Mouse (Mus musculus): ENCODE measurements around the gene Capzb. TPM values are rescaled to one million over a fixed set of nuclear protein-coding genes. Genes with fewer than 3 reads are reported as not detected.

Capzb gene
- 138 and 186 TPM in 2 replicates for polyA plus RNA-seq (2012; rRNA removed)

DNA sequence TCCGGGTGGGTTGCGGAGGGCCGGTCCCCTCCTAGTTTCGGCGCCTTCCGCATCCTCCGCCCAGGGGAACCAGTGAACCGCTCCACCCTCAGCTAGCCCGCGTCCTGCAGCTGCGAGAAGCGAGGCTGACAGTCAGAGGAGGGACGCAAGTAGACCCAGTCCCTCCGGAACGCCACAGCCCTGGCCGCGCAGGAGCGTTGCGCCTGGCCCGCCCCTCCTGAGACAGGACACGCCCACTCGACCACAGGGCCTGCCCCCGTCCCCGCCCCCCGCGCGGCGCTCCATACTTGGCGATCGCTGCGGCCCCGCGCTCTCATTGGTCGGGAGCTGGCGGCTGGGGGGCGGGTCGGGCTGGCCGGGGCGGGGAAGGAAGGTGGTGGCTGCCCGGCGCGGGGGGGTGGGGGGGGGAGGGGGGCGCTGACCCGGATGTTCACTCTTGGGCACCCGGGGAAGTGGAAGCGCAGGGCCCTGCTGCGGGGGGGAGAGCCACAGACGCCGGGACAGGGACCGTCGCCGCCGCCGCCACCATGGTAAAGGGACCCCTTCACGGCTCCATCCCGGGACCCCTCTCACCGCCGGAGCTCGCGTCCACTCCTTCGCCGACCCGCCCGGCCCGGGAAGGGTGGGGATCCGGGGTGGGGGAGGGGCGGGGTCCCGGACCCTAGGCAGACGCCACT lies at the start of gene Capzb:
TSS of gene Capzb (plus strand) at position 401 of the 677 bp plus-strand sequence.
- peak; percentile 70; the same call in 1 of the 2 replicates for TF ChIP-seq POLR2A (IDR thresholded peaks at IDR 0.05; ENCODE audit: borderline replicate concordance, extremely low read depth, insufficient read depth, insufficient read length, poor library complexity, severe bottlenecking)
- no peak for TF ChIP-seq CTCF (IDR thresholded peaks at IDR 0.05; ENCODE audit: borderline replicate concordance, extremely low read depth, insufficient read depth, insufficient read length)
- peak; percentile 99 for DNase-seq (ENCODE audit: low read depth)

DNA sequence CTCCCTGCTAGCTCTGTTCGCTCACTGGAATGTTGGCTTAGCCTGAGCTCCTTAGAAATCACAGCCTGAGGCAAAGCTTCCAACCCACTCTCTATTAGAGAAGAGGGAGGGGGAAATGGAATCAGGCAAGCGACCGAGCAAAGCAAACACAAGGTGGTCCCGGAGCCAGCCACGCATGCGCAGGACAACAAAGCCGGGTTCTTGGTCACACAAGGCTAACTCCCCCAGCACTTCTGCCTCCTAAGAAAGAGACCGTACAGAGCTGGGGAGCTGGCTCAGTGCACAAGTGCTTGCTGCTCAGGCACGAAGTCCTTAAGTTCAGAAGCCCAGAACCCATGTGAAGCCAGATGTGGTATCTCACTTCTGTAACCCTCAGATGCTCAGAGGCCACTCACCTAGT lies 49.7 kb upstream of the Capzb start:
- TF ChIP-seq CTCF (IDR thresholded peaks at IDR 0.05; ENCODE audit: borderline replicate concordance, extremely low read depth, insufficient read depth, insufficient read length) (no peak), POLR2A (IDR thresholded peaks at IDR 0.05; ENCODE audit: borderline replicate concordance, extremely low read depth, insufficient read depth, insufficient read length, poor library complexity, severe bottlenecking) (no peak)
- peak; percentile 79 for DNase-seq (ENCODE audit: low read depth)

DNA sequence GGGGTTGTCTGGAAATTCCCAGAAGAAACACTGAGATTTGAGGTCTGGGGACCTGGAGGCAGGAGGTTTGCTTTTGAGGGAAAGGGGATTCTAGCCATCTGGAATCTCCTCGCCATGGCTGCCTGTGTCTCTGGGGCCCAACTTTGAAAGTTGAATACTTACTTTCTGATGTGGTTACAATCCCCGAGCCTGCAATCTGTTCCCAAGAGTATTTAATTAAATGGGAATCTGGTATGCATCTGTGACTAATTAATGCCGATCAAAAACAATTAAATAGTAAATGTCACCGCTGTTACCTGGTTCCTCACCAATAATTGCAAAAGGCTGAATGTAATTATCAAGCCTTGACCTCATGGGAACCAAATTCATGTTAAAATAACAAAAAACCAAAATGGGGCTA lies 48.1 kb upstream of the Capzb start:
- TF ChIP-seq CTCF (IDR thresholded peaks at IDR 0.05; ENCODE audit: borderline replicate concordance, extremely low read depth, insufficient read depth, insufficient read length), result no peak
- TF ChIP-seq POLR2A (IDR thresholded peaks at IDR 0.05; ENCODE audit: borderline replicate concordance, extremely low read depth, insufficient read depth, insufficient read length, poor library complexity, severe bottlenecking), result no peak
- peak; percentile 39 for DNase-seq (ENCODE audit: low read depth)

GRCm38 (mm10) chr4:139145156-139145555 lies 47.5 kb upstream of the Capzb start:
- DNase-seq (ENCODE audit: low read depth), result no peak
- TF ChIP-seq POLR2A (IDR thresholded peaks at IDR 0.05; ENCODE audit: borderline replicate concordance, extremely low read depth, insufficient read depth, insufficient read length, poor library complexity, severe bottlenecking), result no peak
- peak; percentile 33; the same call in 1 of the 2 replicates for TF ChIP-seq CTCF (IDR thresholded peaks at IDR 0.05; ENCODE audit: borderline replicate concordance, extremely low read depth, insufficient read depth, insufficient read length)

- no peak for TF ChIP-seq POLR2A (IDR thresholded peaks at IDR 0.05; ENCODE audit: borderline replicate concordance, extremely low read depth, insufficient read depth, insufficient read length, poor library complexity, severe bottlenecking)
- DNase-seq (ENCODE audit: low read depth), result no peak
These were observed 45.9 kb upstream of the Capzb start for GRCm38 (mm10) chr4:139146760-139147159.

- TF ChIP-seq CTCF (IDR thresholded peaks at IDR 0.05; ENCODE audit: borderline replicate concordance, extremely low read depth, insufficient read depth, insufficient read length) (peak; percentile 32; the same call in 1 of the 2 replicates), POLR2A (IDR thresholded peaks at IDR 0.05; ENCODE audit: borderline replicate concordance, extremely low read depth, insufficient read depth, insufficient read length, poor library complexity, severe bottlenecking) (no peak)
- no peak for DNase-seq (ENCODE audit: low read depth)
These were observed 41.3 kb upstream of the Capzb start for GRCm38 (mm10) chr4:139151370-139151769.

GRCm38 (mm10) chr4:139154576-139155307 lies 38.0 kb upstream of the Capzb start:
- DNase-seq (ENCODE audit: low read depth), result no peak
- TF ChIP-seq CTCF (IDR thresholded peaks at IDR 0.05; ENCODE audit: borderline replicate concordance, extremely low read depth, insufficient read depth, insufficient read length) (no peak), POLR2A (IDR thresholded peaks at IDR 0.05; ENCODE audit: borderline replicate concordance, extremely low read depth, insufficient read depth, insufficient read length, poor library complexity, severe bottlenecking) (no peak)

DNA sequence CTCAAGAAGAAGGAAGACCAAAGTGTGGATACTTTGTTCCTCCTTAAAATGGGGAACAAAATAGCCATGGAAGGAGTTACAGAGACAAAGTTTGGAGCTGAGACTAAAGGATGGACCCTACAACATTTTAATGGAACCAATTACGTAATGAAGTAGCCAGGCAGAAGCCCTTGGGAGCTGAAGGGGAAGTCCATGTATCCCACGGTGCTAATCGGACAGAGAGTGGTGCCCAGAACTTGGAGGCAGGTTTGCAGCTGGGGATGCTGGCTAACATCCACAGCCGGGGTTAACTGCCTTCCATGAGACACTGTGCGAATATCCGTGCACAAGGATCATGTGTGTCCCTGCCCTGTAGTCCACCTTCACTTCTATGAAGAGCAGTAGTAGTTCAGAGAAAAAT lies 36.2 kb upstream of the Capzb start:
- DNase-seq (ENCODE audit: low read depth), result no peak
- TF ChIP-seq POLR2A (IDR thresholded peaks at IDR 0.05; ENCODE audit: borderline replicate concordance, extremely low read depth, insufficient read depth, insufficient read length, poor library complexity, severe bottlenecking) (no peak), CTCF (IDR thresholded peaks at IDR 0.05; ENCODE audit: borderline replicate concordance, extremely low read depth, insufficient read depth, insufficient read length) (no peak)

DNA sequence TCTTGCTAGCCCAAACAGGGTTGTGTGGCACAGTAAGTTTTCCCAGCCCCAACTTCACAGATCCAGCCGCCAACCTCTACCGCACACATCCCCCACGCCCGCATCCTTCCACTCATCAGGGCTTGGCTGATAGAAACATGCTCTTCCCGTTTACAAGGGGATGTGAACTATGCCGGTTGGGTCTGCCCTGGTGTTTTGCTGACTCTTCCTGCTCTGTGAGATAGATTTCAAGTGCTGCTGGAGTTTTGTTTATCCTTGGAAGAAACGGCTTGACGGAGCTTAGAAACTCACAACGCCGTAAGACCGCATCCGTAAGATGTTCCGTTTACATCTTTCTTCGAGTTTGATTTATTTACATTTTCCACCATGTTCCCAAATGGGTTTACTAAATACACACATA lies 34.3 kb upstream of the Capzb start:
- no peak for DNase-seq (ENCODE audit: low read depth)
- TF ChIP-seq POLR2A (IDR thresholded peaks at IDR 0.05; ENCODE audit: borderline replicate concordance, extremely low read depth, insufficient read depth, insufficient read length, poor library complexity, severe bottlenecking), result no peak

- no peak for DNase-seq (ENCODE audit: low read depth)
- TF ChIP-seq POLR2A (IDR thresholded peaks at IDR 0.05; ENCODE audit: borderline replicate concordance, extremely low read depth, insufficient read depth, insufficient read length, poor library complexity, severe bottlenecking) (no peak), CTCF (IDR thresholded peaks at IDR 0.05; ENCODE audit: borderline replicate concordance, extremely low read depth, insufficient read depth, insufficient read length) (no peak)
These were observed 31.6 kb upstream of the Capzb start for GRCm38 (mm10) chr4:139161076-139161475.

GRCm38 (mm10) chr4:139164082-139164481 lies 28.6 kb upstream of the Capzb start:
- no peak for DNase-seq (ENCODE audit: low read depth)
- TF ChIP-seq CTCF (IDR thresholded peaks at IDR 0.05; ENCODE audit: borderline replicate concordance, extremely low read depth, insufficient read depth, insufficient read length) (no peak), POLR2A (IDR thresholded peaks at IDR 0.05; ENCODE audit: borderline replicate concordance, extremely low read depth, insufficient read depth, insufficient read length, poor library complexity, severe bottlenecking) (no peak)

DNA sequence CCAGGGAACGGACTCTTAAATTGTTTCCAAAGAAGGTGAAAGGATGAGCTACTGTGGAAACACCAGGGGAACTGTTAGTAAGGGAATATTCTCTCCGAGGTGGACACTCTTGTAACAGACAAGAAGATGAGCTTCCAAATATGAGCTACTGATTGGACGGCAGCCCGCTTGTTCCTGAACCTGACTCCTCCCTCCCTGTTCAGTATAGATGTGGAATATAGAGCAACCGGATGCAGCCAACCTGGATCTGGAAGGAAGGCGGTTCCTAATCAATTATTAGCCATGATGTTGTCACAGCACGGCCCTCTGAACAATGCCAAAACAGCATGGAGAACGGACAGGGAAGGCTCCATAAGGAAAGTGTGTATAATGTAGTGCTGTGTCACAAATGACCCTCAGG lies 27.4 kb upstream of the Capzb start:
- DNase-seq (ENCODE audit: low read depth), result no peak
- TF ChIP-seq CTCF (IDR thresholded peaks at IDR 0.05; ENCODE audit: borderline replicate concordance, extremely low read depth, insufficient read depth, insufficient read length) (no peak), POLR2A (IDR thresholded peaks at IDR 0.05; ENCODE audit: borderline replicate concordance, extremely low read depth, insufficient read depth, insufficient read length, poor library complexity, severe bottlenecking) (no peak)

Measured in brain, embryonic 14.5 days (tissue).